Mouse (Mus musculus): ENCODE measurements around the gene Pxylp1.
"Not testable (repeated sequence)": the region's sequence is repeated elsewhere in the genome, so short reads cannot be mapped to it uniquely, and the experiment has no call there.

Pxylp1 gene

GRCm38 (mm10) chr9:96892546-96892945, at the start of gene Pxylp1:
Gene Pxylp1, minus strand, starts transcription at chr9:96892669.
- no peak for DNase-seq (ENCODE audit: low spot score)

- DNase-seq (ENCODE audit: low spot score), result no peak
Observed at GRCm38 (mm10) chr9:96938887-96939286, 46.4 kb upstream of the Pxylp1 start.

- not testable (repeated sequence) for DNase-seq (ENCODE audit: low spot score)
Observed at GRCm38 (mm10) chr9:96936427-96936826, 44.0 kb upstream of the Pxylp1 start.

GRCm38 (mm10) chr9:96935556-96936300, 43.3 kb upstream of the Pxylp1 start:
- peak; percentile 9 for DNase-seq (ENCODE audit: low spot score)

- DNase-seq (ENCODE audit: low spot score), result no peak
Observed at GRCm38 (mm10) chr9:96934816-96935215, 42.3 kb upstream of the Pxylp1 start.

GRCm38 (mm10) chr9:96932751-96933150, 40.3 kb upstream of the Pxylp1 start:
- DNase-seq (ENCODE audit: low spot score), result no peak

GRCm38 (mm10) chr9:96923577-96924316, 31.3 kb upstream of the Pxylp1 start:
- no peak for DNase-seq (ENCODE audit: low spot score)

- no peak for DNase-seq (ENCODE audit: low spot score)
Observed at GRCm38 (mm10) chr9:96923119-96923518, 30.6 kb upstream of the Pxylp1 start.

- DNase-seq (ENCODE audit: low spot score), result peak; percentile 92
Observed at GRCm38 (mm10) chr9:96916620-96917538, 24.4 kb upstream of the Pxylp1 start.

- DNase-seq (ENCODE audit: low spot score), result no peak
Observed at GRCm38 (mm10) chr9:96916076-96916475, 23.6 kb upstream of the Pxylp1 start.

- no peak for DNase-seq (ENCODE audit: low spot score)
Observed at GRCm38 (mm10) chr9:96914851-96915250, 22.4 kb upstream of the Pxylp1 start.

GRCm38 (mm10) chr9:96914005-96914404, 21.5 kb upstream of the Pxylp1 start:
- no peak for DNase-seq (ENCODE audit: low spot score)

GRCm38 (mm10) chr9:96909503-96909902, 17.0 kb upstream of the Pxylp1 start:
- no peak for DNase-seq (ENCODE audit: low spot score)

- no peak for DNase-seq (ENCODE audit: low spot score)
Observed at GRCm38 (mm10) chr9:96908737-96909136, 16.3 kb upstream of the Pxylp1 start.

GRCm38 (mm10) chr9:96904360-96905355, 12.2 kb upstream of the Pxylp1 start:
- no peak for DNase-seq (ENCODE audit: low spot score)

- no peak for DNase-seq (ENCODE audit: low spot score)
Observed at GRCm38 (mm10) chr9:96899717-96900116, 7.2 kb upstream of the Pxylp1 start.

- DNase-seq (ENCODE audit: low spot score), result no peak
Observed at GRCm38 (mm10) chr9:96899004-96899403, 6.5 kb upstream of the Pxylp1 start.

- DNase-seq (ENCODE audit: low spot score), result no peak
Observed at GRCm38 (mm10) chr9:96896690-96897089, 4.2 kb upstream of the Pxylp1 start.

- DNase-seq (ENCODE audit: low spot score), result no peak
Observed at GRCm38 (mm10) chr9:96893582-96893981, 1.1 kb upstream of the Pxylp1 start.

- no peak for DNase-seq (ENCODE audit: low spot score)
Observed at GRCm38 (mm10) chr9:96891341-96892330, 833 bp downstream of the Pxylp1 start.
